Mouse (Mus musculus) liver, embryonic 12.5 days (tissue): ENCODE measurements around the gene Prkg2. TPM values are rescaled to one million over a fixed set of nuclear protein-coding genes. Genes with fewer than 3 reads are reported as not detected.

Source experiments
- ATAC-seq: fragments of 200-750 bp; cut with Nextera tagmentation; 2 replicates; pipeline ENCODE4 v1.8.0; 2017; ENCODE audit warnings: moderate number of reproducible peaks, mild to moderate bottlenecking, moderate library complexity
- H3K27ac ChIP-seq: fragments of 300-500 bp; sonication (generic); 2 replicates; pipeline ENCODE4 v1.5.1; 2016; ENCODE audit warnings: mild to moderate bottlenecking
- H3K27me3 ChIP-seq: fragments of 300-500 bp; sonication (generic); replicated peaks from 2 replicates; pipeline ENCODE4 v1.6.1; 2016; ENCODE audit warnings: mild to moderate bottlenecking, moderate library complexity
- H3K36me3 ChIP-seq: fragments of 300-500 bp; sonication (generic); 2 replicates; pipeline ENCODE4 v1.6.1; 2016; ENCODE audit warnings: mild to moderate bottlenecking, moderate library complexity
- H3K4me1 ChIP-seq: fragments of 300-500 bp; sonication (generic); 2 replicates; pipeline ENCODE4 v1.6.1; 2016
- H3K4me2 ChIP-seq: fragments of 300-500 bp; sonication (generic); 2 replicates; pipeline ENCODE4 v1.6.1; 2016; ENCODE audit warnings: mild to moderate bottlenecking, moderate library complexity
- H3K4me3 ChIP-seq: fragments of 300-500 bp; sonication (generic); 2 replicates; pipeline ENCODE4 v1.5.1; 2016; ENCODE audit warnings: mild to moderate bottlenecking, moderate library complexity
- H3K9ac ChIP-seq: fragments of 300-500 bp; sonication (generic); 2 replicates; pipeline ENCODE4 v1.6.1; 2016; ENCODE audit warnings: mild to moderate bottlenecking, moderate library complexity
- H3K9me3 ChIP-seq: fragments of 300-500 bp; sonication (generic); replicated peaks from 2 replicates; pipeline ENCODE4 v1.6.1; 2016; ENCODE audit warnings: mild to moderate bottlenecking, moderate library complexity
- WGBS: fragments of 180-500 bp; shearing (Covaris S2); methylation state at CpG from one replicate; pipeline ENCODE4 v1.1.7; 2016; ENCODE audit not compliant: insufficient replicate concordance; 5-methylcytosine and 5-hydroxymethylcytosine counted together
- polyA plus RNA-seq: library from polyadenylated mRNA; unstranded; fragments of >200 nt; fragmentation: Nextera tagmentation; extraction: Ambion mirVana; gene quantifications from 2 replicates; pipeline ENCODE4 v1.2.1, GENCODE M21; 2016

The Prkg2 gene
- polyA plus RNA-seq, 1 experiment from 2014 or later, result 0.12 TPM

GRCm38 (mm10) chr5:98939631-98940208 lies 97.4 kb downstream of the Prkg2 start:
- 60% methylated on average over 6 of the region's 6 CpGs for WGBS
- ATAC-seq, result no peak
- no peaks in the 10 kb centered on the region for H3K9me3 ChIP-seq

GRCm38 (mm10) chr5:98939116-98939515 lies 98.0 kb downstream of the Prkg2 start:
- WGBS, result 83% methylated on average over 9 of the region's 9 CpGs
- Histone ChIP-seq H3K27me3 (no peaks in the 10 kb centered on the region), H3K4me2 (no peak overlapping the region), H3K4me3 (no peak overlapping the region), H3K27ac (no peak overlapping the region), H3K36me3 (no peaks in the 10 kb centered on the region), H3K4me1 (no peaks in the 10 kb centered on the region), H3K9ac (no peak overlapping the region), H3K9me3 (no peaks in the 10 kb centered on the region)
- no peak for ATAC-seq

More at GRCm38 (mm10) chr5:98939631-98940208, 97.4 kb downstream of the Prkg2 start:
- H3K4me1 ChIP-seq, result no peaks in the 10 kb centered on the region
- H3K27ac ChIP-seq, result no peak overlapping the region
- no peaks in the 10 kb centered on the region for H3K27me3 ChIP-seq
- H3K9ac ChIP-seq, result no peak overlapping the region
- no peak overlapping the region for H3K4me2 ChIP-seq
- H3K36me3 ChIP-seq, result no peaks in the 10 kb centered on the region
- H3K4me3 ChIP-seq, result no peak overlapping the region

- WGBS, result 51% methylated on average over 4 of the region's 4 CpGs
- no peak for ATAC-seq
- H3K4me1 ChIP-seq, result no peaks in the 10 kb centered on the region
These were observed 99.3 kb downstream of the Prkg2 start for GRCm38 (mm10) chr5:98937879-98938278.

GRCm38 (mm10) chr5:98936650-98937049 lies 100.5 kb downstream of the Prkg2 start:
- H3K9me3 ChIP-seq, result no peaks in the 10 kb centered on the region
- no peaks in the 10 kb centered on the region for H3K27me3 ChIP-seq
- WGBS, result 27% methylated on average over 2 of the region's 2 CpGs
- H3K27ac ChIP-seq, result no peak overlapping the region
- H3K9ac ChIP-seq, result no peak overlapping the region
- no peaks in the 10 kb centered on the region for H3K4me1 ChIP-seq
- H3K36me3 ChIP-seq, result no peaks in the 10 kb centered on the region
- H3K4me3 ChIP-seq, result no peak overlapping the region
- ATAC-seq, result no peak
- no peak overlapping the region for H3K4me2 ChIP-seq

More at GRCm38 (mm10) chr5:98937879-98938278, 99.3 kb downstream of the Prkg2 start:
- H3K9ac ChIP-seq, result no peak overlapping the region
- H3K9me3 ChIP-seq, result no peaks in the 10 kb centered on the region
- no peak overlapping the region for H3K4me2 ChIP-seq
- no peak overlapping the region for H3K4me3 ChIP-seq
- H3K36me3 ChIP-seq, result no peaks in the 10 kb centered on the region
- H3K27me3 ChIP-seq, result no peaks in the 10 kb centered on the region
- H3K27ac ChIP-seq, result no peak overlapping the region

- 56% methylated on average over 8 of the region's 8 CpGs for WGBS
- no peaks in the 10 kb centered on the region for H3K27me3 ChIP-seq
- no peaks in the 10 kb centered on the region for H3K36me3 ChIP-seq
- no peaks in the 10 kb centered on the region for H3K9me3 ChIP-seq
- H3K27ac ChIP-seq, result no peak overlapping the region
- no peak overlapping the region for H3K4me3 ChIP-seq
- H3K4me1 ChIP-seq, result no peaks in the 10 kb centered on the region
- ATAC-seq, result no peak
- H3K9ac ChIP-seq, result no peak overlapping the region
- H3K4me2 ChIP-seq, result no peak overlapping the region
These were observed 101.2 kb downstream of the Prkg2 start for GRCm38 (mm10) chr5:98935930-98936329.

GRCm38 (mm10) chr5:98922921-98923320 lies 114.2 kb downstream of the Prkg2 start:
- Histone ChIP-seq H3K4me3 (no peak overlapping the region), H3K9ac (no peak overlapping the region), H3K9me3 (no peaks in the 10 kb centered on the region), H3K36me3 (no peaks in the 10 kb centered on the region), H3K27ac (no peak overlapping the region), H3K4me2 (no peak overlapping the region), H3K4me1 (no peaks in the 10 kb centered on the region), H3K27me3 (no peaks in the 10 kb centered on the region)
- 69% methylated on average over 3 of the region's 3 CpGs for WGBS
- ATAC-seq, result no peak

- H3K36me3 ChIP-seq, result no peaks in the 10 kb centered on the region
- H3K9ac ChIP-seq, result no peak overlapping the region
- no peak overlapping the region for H3K4me2 ChIP-seq
- H3K9me3 ChIP-seq, result no peaks in the 10 kb centered on the region
- no peak overlapping the region for H3K4me3 ChIP-seq
- no peaks in the 10 kb centered on the region for H3K27me3 ChIP-seq
- 58% methylated on average over 1 of the region's 1 CpGs for WGBS
- no peaks in the 10 kb centered on the region for H3K4me1 ChIP-seq
- H3K27ac ChIP-seq, result no peak overlapping the region
- no peak for ATAC-seq
These were observed 115.5 kb downstream of the Prkg2 start for GRCm38 (mm10) chr5:98921608-98922007.

- no peak overlapping the region for H3K4me3 ChIP-seq
- no peak overlapping the region for H3K27ac ChIP-seq
- H3K4me2 ChIP-seq, result no peak overlapping the region
- no peaks in the 10 kb centered on the region for H3K27me3 ChIP-seq
- 72% methylated on average over 5 of the region's 5 CpGs for WGBS
- H3K9ac ChIP-seq, result no peak overlapping the region
- no peaks in the 10 kb centered on the region for H3K36me3 ChIP-seq
- no peaks in the 10 kb centered on the region for H3K4me1 ChIP-seq
- no peaks in the 10 kb centered on the region for H3K9me3 ChIP-seq
- ATAC-seq, result no peak
These were observed 118.4 kb downstream of the Prkg2 start for GRCm38 (mm10) chr5:98918716-98919115.

- H3K36me3 ChIP-seq, result no peaks in the 10 kb centered on the region
- no peaks in the 10 kb centered on the region for H3K4me1 ChIP-seq
- no peak for ATAC-seq
- H3K27me3 ChIP-seq, result no peaks in the 10 kb centered on the region
- 0 out of 2 replicates have a peak, but pooled peaks cover 3% of the 10 kb centered on the region for H3K9me3 ChIP-seq
- H3K9ac ChIP-seq, result no peak overlapping the region
- H3K4me3 ChIP-seq, result no peak overlapping the region
- no peak overlapping the region for H3K27ac ChIP-seq
- 59% methylated on average over 4 of the region's 4 CpGs for WGBS
- no peak overlapping the region for H3K4me2 ChIP-seq
These were observed 134.8 kb downstream of the Prkg2 start for GRCm38 (mm10) chr5:98902339-98902738.

GRCm38 (mm10) chr5:98900926-98901325 lies 136.2 kb downstream of the Prkg2 start:
- ATAC-seq, result no peak
- no peaks in the 10 kb centered on the region for H3K36me3 ChIP-seq
- no peak overlapping the region for H3K9ac ChIP-seq
- no peak overlapping the region for H3K27ac ChIP-seq
- H3K4me2 ChIP-seq, result no peak overlapping the region
- no peak overlapping the region for H3K4me3 ChIP-seq
- 56% methylated on average over 5 of the region's 5 CpGs for WGBS
- H3K4me1 ChIP-seq, result no peaks in the 10 kb centered on the region
- no peaks in the 10 kb centered on the region for H3K27me3 ChIP-seq
- 0 out of 2 replicates have a peak, but pooled peaks cover 3% of the 10 kb centered on the region for H3K9me3 ChIP-seq

- H3K4me2 ChIP-seq, result no peak overlapping the region
- ATAC-seq, result no peak
- H3K36me3 ChIP-seq, result no peaks in the 10 kb centered on the region
These were observed 139.2 kb downstream of the Prkg2 start for GRCm38 (mm10) chr5:98897946-98898345.

GRCm38 (mm10) chr5:98894281-98894680 lies 142.9 kb downstream of the Prkg2 start:
- 72% methylated on average over 3 of the region's 3 CpGs for WGBS
- no peak for ATAC-seq
- H3K4me3 ChIP-seq, result no peak overlapping the region

More at GRCm38 (mm10) chr5:98897946-98898345, 139.2 kb downstream of the Prkg2 start:
- no peak overlapping the region for H3K27ac ChIP-seq
- no peak overlapping the region for H3K9ac ChIP-seq
- H3K27me3 ChIP-seq, result no peaks in the 10 kb centered on the region
- no peak overlapping the region for H3K4me3 ChIP-seq
- H3K9me3 ChIP-seq, result no peaks in the 10 kb centered on the region
- H3K4me1 ChIP-seq, result no peaks in the 10 kb centered on the region

GRCm38 (mm10) chr5:98890544-98891050 lies 146.6 kb downstream of the Prkg2 start:
- no peaks in the 10 kb centered on the region for H3K27me3 ChIP-seq
- no peaks in the 10 kb centered on the region for H3K9me3 ChIP-seq
- ATAC-seq, result no peak
- H3K36me3 ChIP-seq, result no peaks in the 10 kb centered on the region
- no peak overlapping the region for H3K9ac ChIP-seq
- 62% methylated on average over 2 of the region's 2 CpGs for WGBS
- H3K4me1 ChIP-seq, result no peaks in the 10 kb centered on the region
- no peak overlapping the region for H3K4me2 ChIP-seq
- no peak overlapping the region for H3K27ac ChIP-seq
- H3K4me3 ChIP-seq, result no peak overlapping the region

More at GRCm38 (mm10) chr5:98894281-98894680, 142.9 kb downstream of the Prkg2 start:
- Histone ChIP-seq H3K9me3 (no peaks in the 10 kb centered on the region), H3K9ac (no peak overlapping the region), H3K27ac (no peak overlapping the region), H3K4me1 (no peaks in the 10 kb centered on the region), H3K27me3 (no peaks in the 10 kb centered on the region), H3K36me3 (no peaks in the 10 kb centered on the region), H3K4me2 (no peak overlapping the region)
